Mouse (Mus musculus) bone marrow macrophage, adult 2 months (primary cell): ENCODE results near the gene Igf2r.

Experiments used
- CTCF ChIP-seq: IDR thresholded peaks from 2 replicates; pipeline ENCODE4 v1.5.1; 2012; ENCODE audit warnings: low read depth, mild to moderate bottlenecking, low read length, moderate library complexity
- POLR2A ChIP-seq: IDR thresholded peaks from 2 replicates; pipeline ENCODE4 v1.6.1; 2012; ENCODE audit warnings: mild to moderate bottlenecking, low read depth, low read length, borderline replicate concordance

- TF ChIP-seq CTCF = no peak
- no peak for TF ChIP-seq POLR2A
These were observed 54.4 kb downstream of the Igf2r start for GRCm38 (mm10) chr17:12715032-12715431.
